Mouse (Mus musculus): ENCODE measurements around the gene Rnpepl1. TPM values are rescaled to one million over a fixed set of nuclear protein-coding genes. Genes with fewer than 3 reads are reported as not detected.
"Not testable (repeated sequence)": the region's sequence is repeated elsewhere in the genome, so short reads cannot be mapped to it uniquely, and the experiment has no call there.

Rnpepl1 gene
- polyA plus RNA-seq, 1 experiment from 2014 or later = 45.5 TPM

DNA sequence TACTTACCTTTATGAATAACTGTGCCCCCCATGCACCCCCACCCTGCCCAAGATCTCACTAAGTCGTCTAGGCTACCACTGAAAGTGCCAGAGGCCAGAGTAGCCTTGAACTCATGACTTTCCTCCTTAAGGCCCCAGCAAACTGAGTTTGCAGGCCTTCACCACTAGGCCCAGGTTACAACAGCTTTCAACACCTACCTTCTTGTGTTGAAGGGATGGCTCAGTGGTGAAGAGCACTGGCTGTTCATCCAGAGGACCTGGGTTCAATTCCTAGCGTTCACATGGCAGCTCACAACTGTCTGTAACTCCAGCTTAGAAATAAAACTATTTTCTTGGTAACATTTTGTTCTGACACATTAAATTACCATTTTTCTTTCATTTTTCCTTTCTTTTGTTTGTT lies 43.1 kb downstream of the Rnpepl1 start:
- Histone ChIP-seq H3K27me3 (replicated peaks) (no peaks in the 10 kb centered on the region), H3K9ac (no peak overlapping the region), H3K4me2 (no peak overlapping the region), H3K4me3 (replicated peaks) (no peak overlapping the region), H3K4me1 (no peaks in the 10 kb centered on the region), H3K9me3 (no peaks in the 10 kb centered on the region), H3K27ac (no peak overlapping the region), H3K36me3 (no peaks in the 10 kb centered on the region)
- ATAC-seq (ENCODE audit: insufficient read depth, low FRiP score, low read depth) = no peak
- WGBS = 68% methylated on average over 2 of the region's 2 CpGs

DNA sequence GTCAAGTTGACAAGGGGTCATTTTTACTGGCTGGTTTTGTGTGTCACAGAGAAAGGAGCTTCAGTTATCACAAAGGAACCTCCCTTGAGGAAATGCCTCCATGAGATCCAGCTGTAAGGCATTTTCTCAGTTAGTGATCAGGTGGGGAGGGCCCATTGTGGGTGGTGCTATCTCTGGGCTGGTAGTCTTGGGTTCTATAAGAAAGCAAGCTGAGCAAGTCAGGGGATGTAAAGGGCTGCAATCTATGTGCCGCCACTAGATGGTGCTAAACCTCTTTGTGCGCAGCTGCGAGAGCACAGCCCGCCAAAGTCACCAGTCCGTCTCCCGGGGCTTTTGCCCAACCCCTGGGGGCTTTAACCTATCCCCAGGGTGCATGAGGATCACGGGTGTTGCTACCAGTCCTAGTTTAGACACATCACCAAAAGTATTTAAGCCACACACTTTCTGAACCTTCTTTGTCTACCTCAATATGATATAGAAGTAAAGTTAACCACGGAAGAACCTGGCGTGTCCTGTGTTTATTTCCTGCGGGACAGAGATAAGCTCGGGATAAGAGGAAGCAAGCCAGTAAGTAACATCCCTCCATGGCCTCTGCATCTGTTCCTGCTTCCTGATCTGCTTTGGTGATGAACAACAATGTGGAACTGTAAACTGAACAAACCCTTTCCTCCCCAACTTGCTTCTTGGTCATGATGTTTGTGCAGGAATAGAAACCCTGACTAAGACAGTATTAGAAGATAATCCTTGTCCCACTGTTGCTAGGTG lies 46.2 kb downstream of the Rnpepl1 start:
- H3K9me3 ChIP-seq; H3K36me3 ChIP-seq; H3K9ac ChIP-seq; H3K4me1 ChIP-seq; ATAC-seq (ENCODE audit: insufficient read depth, low FRiP score, low read depth); H3K27me3 ChIP-seq (replicated peaks); H3K27ac ChIP-seq: not testable (repeated sequence)
- H3K4me3 ChIP-seq (replicated peaks) = 0 out of 2 replicates have a peak overlapping the region, but pooled peaks have one; percentile 18
- H3K4me2 ChIP-seq = peak overlapping the region; percentile 46
- WGBS = 3% methylated on average over 11 of the region's 11 CpGs

DNA sequence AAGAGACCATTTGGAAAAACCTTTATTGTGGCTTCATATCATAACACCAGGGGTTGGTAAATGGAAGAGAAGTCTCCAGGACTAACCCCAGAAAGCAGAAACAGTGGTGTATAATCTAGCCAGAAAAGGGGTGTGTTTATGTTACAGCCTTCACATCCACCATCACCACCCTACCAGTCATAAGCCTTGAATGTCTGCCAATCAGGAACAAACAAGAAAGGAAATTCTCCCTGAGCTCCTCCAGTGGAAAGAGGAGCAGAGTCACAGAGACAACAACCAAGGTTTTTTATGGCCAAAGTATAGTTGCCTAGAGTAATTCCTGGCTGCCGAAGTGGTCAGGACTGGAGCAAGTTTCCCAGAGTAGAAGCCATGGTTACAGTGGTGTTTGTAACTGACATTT lies 48.4 kb downstream of the Rnpepl1 start:
- Histone ChIP-seq H3K9me3 (no peaks in the 10 kb centered on the region), H3K4me3 (replicated peaks) (no peak overlapping the region), H3K9ac (no peak overlapping the region), H3K4me2 (no peak overlapping the region), H3K27me3 (replicated peaks) (no peaks in the 10 kb centered on the region), H3K4me1 (no peaks in the 10 kb centered on the region), H3K27ac (no peak overlapping the region), H3K36me3 (no peaks in the 10 kb centered on the region)
- ATAC-seq (ENCODE audit: insufficient read depth, low FRiP score, low read depth) = no peak
- WGBS = 79% methylated on average over 1 of the region's 1 CpGs

DNA sequence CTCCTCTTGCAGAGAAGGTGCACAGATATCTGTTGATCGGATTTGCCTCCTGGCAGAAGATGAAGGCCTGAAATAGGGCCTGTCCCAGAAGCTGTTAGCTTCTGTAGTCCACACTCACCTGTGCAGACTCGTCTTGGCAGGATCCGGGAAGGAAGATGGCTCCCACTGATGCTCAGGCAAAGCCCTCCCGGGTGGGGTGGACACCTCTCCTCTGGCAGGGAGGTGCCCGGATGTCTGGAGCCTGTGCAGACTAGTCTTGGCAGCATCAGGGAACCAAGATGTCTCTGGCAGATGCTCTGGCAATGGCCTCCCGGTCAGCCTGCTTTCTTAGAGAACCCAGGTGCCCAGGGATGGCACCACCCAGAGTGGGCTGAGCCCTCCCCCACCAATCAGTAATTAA lies 60.2 kb downstream of the Rnpepl1 start:
- 74% methylated on average over 6 of the region's 6 CpGs for WGBS
- not testable (repeated sequence) for H3K4me3 ChIP-seq (replicated peaks); H3K4me1 ChIP-seq; H3K27ac ChIP-seq; H3K9ac ChIP-seq; H3K27me3 ChIP-seq (replicated peaks); H3K9me3 ChIP-seq; ATAC-seq (ENCODE audit: insufficient read depth, low FRiP score, low read depth); H3K4me2 ChIP-seq; H3K36me3 ChIP-seq

DNA sequence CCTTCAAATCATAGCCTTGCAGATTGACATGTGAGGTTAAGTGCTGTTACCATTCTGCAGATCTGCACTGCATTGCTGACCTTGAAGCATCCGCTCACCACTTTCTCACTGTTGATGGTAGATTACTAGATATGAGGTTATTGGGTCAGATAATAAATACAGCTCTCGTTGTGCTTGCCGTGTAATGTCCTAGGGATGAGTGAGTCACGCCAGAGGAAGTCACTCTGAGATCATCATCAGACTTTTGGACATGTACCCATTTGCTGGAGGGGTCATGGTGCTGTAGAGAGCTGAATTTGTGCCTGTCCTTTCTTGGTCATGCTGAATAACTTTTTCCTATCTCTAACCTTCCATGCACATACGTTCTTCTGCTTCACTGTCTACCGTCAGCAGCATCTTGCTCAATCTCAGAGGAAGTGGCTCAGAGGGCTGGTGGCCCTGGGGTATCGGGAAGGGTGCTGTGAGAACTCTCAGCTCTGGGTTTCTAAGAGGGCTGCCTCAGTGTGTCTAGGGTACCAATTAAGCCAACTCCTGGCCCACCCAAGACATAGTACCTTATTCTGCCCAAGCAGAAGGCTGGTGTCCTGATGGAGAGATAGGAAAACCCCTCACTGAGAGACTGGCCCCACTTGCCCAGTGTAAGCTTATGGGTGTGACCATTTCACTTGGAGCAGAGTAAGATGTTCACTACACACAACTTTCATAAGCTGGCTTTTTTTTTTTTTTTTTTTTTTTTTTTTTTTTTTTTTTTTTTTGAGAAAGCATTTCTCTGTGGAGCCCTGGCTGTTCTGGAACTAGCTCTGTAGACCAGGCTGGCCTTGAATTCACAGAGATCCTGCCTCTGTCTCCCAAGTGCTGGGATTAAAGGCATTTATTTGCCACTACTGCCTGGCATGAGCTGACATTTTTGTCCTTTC lies 61.6 kb downstream of the Rnpepl1 start:
- no peak overlapping the region for H3K4me3 ChIP-seq (replicated peaks)
- H3K36me3 ChIP-seq = no peaks in the 10 kb centered on the region
- H3K9ac ChIP-seq = no peak overlapping the region
- 76% methylated on average over 7 of the region's 7 CpGs for WGBS
- no peak for ATAC-seq (ENCODE audit: insufficient read depth, low FRiP score, low read depth)
- H3K4me1 ChIP-seq = 0 out of 2 replicates have a peak, but pooled peaks cover 10% of the 10 kb centered on the region
- H3K27me3 ChIP-seq (replicated peaks) = no peaks in the 10 kb centered on the region
- H3K9me3 ChIP-seq = no peaks in the 10 kb centered on the region
- H3K4me2 ChIP-seq = no peak overlapping the region
- H3K27ac ChIP-seq = no peak overlapping the region

DNA sequence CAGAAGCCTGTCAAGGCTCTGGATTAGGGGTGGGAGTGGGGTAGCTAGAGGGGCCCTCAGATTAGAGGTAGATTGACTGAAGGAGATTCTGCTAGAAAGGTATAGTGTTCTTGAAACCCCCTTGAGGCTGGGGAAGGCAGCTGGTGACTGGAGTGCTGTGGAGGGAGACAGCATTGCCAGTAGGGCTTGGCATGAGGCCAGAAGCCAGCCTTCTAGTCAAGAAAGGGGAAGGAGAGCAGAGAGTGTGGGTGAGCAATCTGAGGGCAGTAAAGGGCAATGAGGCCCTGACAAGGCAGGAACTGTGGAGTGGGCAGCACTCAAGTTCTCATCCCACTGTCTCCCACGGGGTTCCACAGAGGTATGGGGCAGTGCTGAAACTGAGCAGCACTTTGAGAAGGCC lies 62.3 kb downstream of the Rnpepl1 start:
- Histone ChIP-seq H3K4me2 (no peak overlapping the region), H3K27ac (no peak overlapping the region), H3K9ac (no peak overlapping the region), H3K4me3 (replicated peaks) (no peak overlapping the region), H3K27me3 (replicated peaks) (no peaks in the 10 kb centered on the region), H3K36me3 (no peaks in the 10 kb centered on the region), H3K9me3 (no peaks in the 10 kb centered on the region), H3K4me1 (0 out of 2 replicates have a peak, but pooled peaks cover 10% of the 10 kb centered on the region)
- 48% methylated on average over 1 of the region's 1 CpGs for WGBS
- ATAC-seq (ENCODE audit: insufficient read depth, low FRiP score, low read depth) = no peak

Other genes starting within 250 kb of the Rnpepl1 start
- 48.7 TPM in 2 replicates for gene Gpc1, start 79.1 kb upstream of the Rnpepl1 start, polyA plus RNA-seq (2015; fragmentation: Nextera tagmentation; extraction: Ambion mirVana)
- 0.19 and 0.34 TPM in 2 replicates for gene Ankmy1, start 7.9 kb upstream of the Rnpepl1 start, polyA plus RNA-seq (2015; fragmentation: Nextera tagmentation; extraction: Ambion mirVana)
- 12.8 and 15.9 TPM in 2 replicates for gene Dusp28, start 3.8 kb upstream of the Rnpepl1 start, polyA plus RNA-seq (2015; fragmentation: Nextera tagmentation; extraction: Ambion mirVana)
- 35.5 and 35.9 TPM in 2 replicates for gene Capn10, start 23.6 kb downstream of the Rnpepl1 start, polyA plus RNA-seq (2015; fragmentation: Nextera tagmentation; extraction: Ambion mirVana)
- gene Gpr35, start 40.1 kb downstream of the Rnpepl1 start, polyA plus RNA-seq (2015; fragmentation: Nextera tagmentation; extraction: Ambion mirVana) = 6.2 and 7.7 TPM in 2 replicates
- gene Aqp12, start 95.6 kb downstream of the Rnpepl1 start, polyA plus RNA-seq (2015; fragmentation: Nextera tagmentation; extraction: Ambion mirVana) = 8.5 and 9.6 TPM in 2 replicates
- 15.2 and 18.3 TPM in 2 replicates for gene Kif1a, start 191.2 kb downstream of the Rnpepl1 start, polyA plus RNA-seq (2015; fragmentation: Nextera tagmentation; extraction: Ambion mirVana)
- gene Agxt, start 224.5 kb downstream of the Rnpepl1 start, polyA plus RNA-seq (2015; fragmentation: Nextera tagmentation; extraction: Ambion mirVana) = 0.44 and 0.54 TPM in 2 replicates